8 mouse cellular contexts compared by ENCODE assay signal in the genomic region with DNA sequence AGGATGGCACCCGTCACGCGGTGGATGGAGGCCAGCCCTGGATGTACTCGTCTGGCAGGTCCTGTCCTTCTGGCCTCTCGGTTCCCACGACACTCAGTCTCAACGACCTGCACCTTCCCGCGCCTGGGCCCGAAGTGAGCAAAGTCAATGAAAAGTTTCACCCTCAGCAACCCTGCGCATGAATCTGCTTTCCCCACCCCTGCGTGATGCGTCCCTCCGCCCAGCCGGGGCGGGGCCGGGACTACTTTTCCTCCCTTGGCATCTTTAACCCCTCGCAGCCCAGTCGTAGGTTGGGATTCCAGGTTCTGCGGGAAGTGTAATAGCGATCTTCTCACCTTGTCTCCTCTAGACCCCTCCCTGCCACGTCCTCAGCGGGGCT. TPM values are rescaled to one million over a fixed set of nuclear protein-coding genes. Genes with fewer than 3 reads are reported as not detected.
DNase-seq lines count a peak whose midpoint lies in the region; ATAC-seq and TF ChIP-seq lines count a peak whose summit lies in the region.

No protein-coding gene starts in this region.

- peak overlapping the region; percentile 75 for H3K9ac ChIP-seq in forebrain, embryonic 15.5 days (replicated peaks)
- H3K9ac ChIP-seq in liver, postnatal 0 days (replicated peaks) = peak overlapping the region; percentile 93
- H3K9ac ChIP-seq in neural tube, embryonic 13.5 days = peak overlapping the region; percentile 90

- H3K9me3 ChIP-seq in forebrain, embryonic 15.5 days = no peaks in the 10 kb centered on the region
- no peaks in the 10 kb centered on the region for H3K9me3 ChIP-seq in liver, postnatal 0 days (ENCODE audit: low read length)
- H3K9me3 ChIP-seq in neural tube, embryonic 13.5 days = no peaks in the 10 kb centered on the region

- no peaks in the 10 kb centered on the region for H3K27me3 ChIP-seq in forebrain, embryonic 15.5 days
- H3K27me3 ChIP-seq in liver, postnatal 0 days (ENCODE audit: insufficient read depth, low read length) = no peaks in the 10 kb centered on the region
- no peaks in the 10 kb centered on the region for H3K27me3 ChIP-seq in neural tube, embryonic 13.5 days

- WGBS in forebrain, embryonic 15.5 days = 0% methylated on average over 23 of the region's 23 CpGs
- under 1% methylated on average over 23 of the region's 23 CpGs for WGBS in liver, postnatal 0 days (ENCODE audit: insufficient replicate concordance)
- under 1% methylated on average over 23 of the region's 23 CpGs for whole genome bisulfite sequencing in neural tube, embryonic 13.5 days

- H3K4me1 ChIP-seq in forebrain, embryonic 15.5 days = peaks cover 40% of the 10 kb centered on the region
- H3K4me1 ChIP-seq in liver, postnatal 0 days (ENCODE audit: insufficient read depth) = peaks cover 22% of the 10 kb centered on the region
- H3K4me1 ChIP-seq in neural tube, embryonic 13.5 days (replicated peaks) = peaks cover 41% of the 10 kb centered on the region

- intact Hi-C loops in heart, postnatal 25 days (cut with DNase I) = loop anchor here (2.0 to 5.0 kb wide), 2 partner anchors 19 to 46 kb away; no protein-coding TSS in a partner anchor

- peak; percentile 89 for TF ChIP-seq EP300 in liver, postnatal 0 days (IDR thresholded peaks at IDR 0.05; ENCODE audit: low read depth)

- ATAC-seq in forebrain, embryonic 15.5 days (replicated peaks) = no peak
- ATAC-seq in liver, postnatal 0 days = peak; percentile 57
- ATAC-seq in neural tube, embryonic 13.5 days (ENCODE audit: low read depth) = 0 out of 2 replicates have a peak, but pooled peaks have one; percentile 2

- DNase-seq in ES-CJ7 (ENCODE audit: low read depth, low spot score) = peak; percentile 91
- DNase-seq in cerebellum, adult 11 months = peak; percentile 92
- peak; percentile 87 for DNase-seq in heart, postnatal 25 days (ENCODE audit: low spot score)
- DNase-seq in layer of hippocampus, adult 11-12 months (ENCODE audit: low spot score) = peak; percentile 94
- DNase-seq in liver, postnatal 0 days = peak; percentile 93
- DNase-seq in telencephalon, adult 2 months (ENCODE audit: low read depth, low spot score) = peak; percentile 89

- TF ChIP-seq CTCF in liver, postnatal 0 days (IDR thresholded peaks at IDR 0.05; ENCODE audit: low read depth) = 0 out of 2 replicates have a peak, but pooled peaks have one; percentile 6

- H3K27ac ChIP-seq in forebrain, embryonic 15.5 days (replicated peaks) = peak overlapping the region; percentile 97
- peak overlapping the region; percentile 97 for H3K27ac ChIP-seq in liver, postnatal 0 days (ENCODE audit: low read depth)
- H3K27ac ChIP-seq in neural tube, embryonic 13.5 days (replicated peaks) = peak overlapping the region; percentile 96

- H3K36me3 ChIP-seq in forebrain, embryonic 15.5 days = no peaks in the 10 kb centered on the region
- 0 out of 2 replicates have a peak, but pooled peaks cover 4% of the 10 kb centered on the region for H3K36me3 ChIP-seq in liver, postnatal 0 days (replicated peaks; ENCODE audit: insufficient read depth, low read length)
- no peaks in the 10 kb centered on the region for H3K36me3 ChIP-seq in neural tube, embryonic 13.5 days

- H3K4me2 ChIP-seq in forebrain, embryonic 15.5 days (replicated peaks) = peak overlapping the region; percentile 92
- peak overlapping the region; percentile 89 for H3K4me2 ChIP-seq in liver, postnatal 0 days (ENCODE audit: low read depth, low read length)
- peak overlapping the region; percentile 94 for H3K4me2 ChIP-seq in neural tube, embryonic 13.5 days

- peak overlapping the region; percentile 62 for H3K4me3 ChIP-seq in forebrain, embryonic 15.5 days
- H3K4me3 ChIP-seq in liver, postnatal 0 days (ENCODE audit: low read depth, low read length) = peak overlapping the region; percentile 97
- H3K4me3 ChIP-seq in neural tube, embryonic 13.5 days = peak overlapping the region; percentile 92

RNA-seq across cellular contexts. Expression of a gene that starts 0.5 kb away (rescaled TPM):
- polyA plus RNA-seq in forebrain, embryonic 15.5 days (2015; fragmentation: Nextera tagmentation; extraction: Ambion mirVana) = 20.2 and 21.1 TPM in 2 replicates
- total RNA-seq in heart, postnatal 25 days (2021) = 10 to 100 TPM; 66.9 to 95.5 TPM
- polyA plus RNA-seq in liver, postnatal 0 days (2015; fragmentation: Nextera tagmentation; extraction: Ambion mirVana) = 10.9 and 12.3 TPM in 2 replicates
- 13.5 and 16.5 TPM in 2 replicates for polyA plus RNA-seq in neural tube, embryonic 13.5 days (2015; fragmentation: Nextera tagmentation; extraction: Ambion mirVana)

RNA-seq across cellular contexts. Expression of a gene that starts 13.6 kb away (rescaled TPM):
- polyA plus RNA-seq in forebrain, embryonic 15.5 days (2015; fragmentation: Nextera tagmentation; extraction: Ambion mirVana) = 124 and 128 TPM in 2 replicates
- 10 to 100 TPM; 29.7 to 38.0 TPM for total RNA-seq in heart, postnatal 25 days (2021)
- 61.5 and 63.0 TPM in 2 replicates for polyA plus RNA-seq in liver, postnatal 0 days (2015; fragmentation: Nextera tagmentation; extraction: Ambion mirVana)
- polyA plus RNA-seq in neural tube, embryonic 13.5 days (2015; fragmentation: Nextera tagmentation; extraction: Ambion mirVana) = 111 and 129 TPM in 2 replicates

RNA-seq across cellular contexts. Expression of a gene that starts 14.0 kb away (rescaled TPM):
- polyA plus RNA-seq in forebrain, embryonic 15.5 days (2015; fragmentation: Nextera tagmentation; extraction: Ambion mirVana) = 243 and 244 TPM in 2 replicates
- total RNA-seq in heart, postnatal 25 days (2021) = 1,000 to 10,000 TPM; 2,060 to 2,092 TPM
- 86.7 and 87.0 TPM in 2 replicates for polyA plus RNA-seq in liver, postnatal 0 days (2015; fragmentation: Nextera tagmentation; extraction: Ambion mirVana)
- polyA plus RNA-seq in neural tube, embryonic 13.5 days (2015; fragmentation: Nextera tagmentation; extraction: Ambion mirVana) = 252 and 268 TPM in 2 replicates

RNA-seq across cellular contexts. Expression of a gene that starts 55.9 kb away (rescaled TPM):
- 31.9 and 32.6 TPM in 2 replicates for polyA plus RNA-seq in forebrain, embryonic 15.5 days (2015; fragmentation: Nextera tagmentation; extraction: Ambion mirVana)
- 100 to 1,000 TPM in 1 of 2 experiments, 10 to 100 TPM in 1; 64.1 to 135 TPM for total RNA-seq in heart, postnatal 25 days (2021)
- 14.0 and 16.3 TPM in 2 replicates for polyA plus RNA-seq in liver, postnatal 0 days (2015; fragmentation: Nextera tagmentation; extraction: Ambion mirVana)
- 20.6 and 21.4 TPM in 2 replicates for polyA plus RNA-seq in neural tube, embryonic 13.5 days (2015; fragmentation: Nextera tagmentation; extraction: Ambion mirVana)
